Mouse (Mus musculus) adrenal gland, postnatal 10 days (tissue): Measurements from ENCODE around the gene Fnip2. TPM values are rescaled to one million over a fixed set of nuclear protein-coding genes. Genes with fewer than 3 reads are reported as not detected.

Experiments
- DNase-seq: peaks from one replicate; pipeline ENCODE4 v3.0.0; 2021; ENCODE audit warnings: mixed read lengths
- total RNA-seq, 2 experiments: library from RNA; stranded (reverse); gene quantifications; 2 replicates each; pipeline ENCODE4 v1.2.3; 2021

Gene Fnip2
- total RNA-seq, 2 experiments from 2014 or later: 12.3 to 14.1 TPM

- DNase-seq: no peak
These were observed 2.6 kb downstream of the Fnip2 start for GRCm38 (mm10) chr3:79564875-79565606.

- DNase-seq: no peak
These were observed 4.1 kb downstream of the Fnip2 start for GRCm38 (mm10) chr3:79563511-79563910.

- no peak for DNase-seq
These were observed 5.5 kb downstream of the Fnip2 start for GRCm38 (mm10) chr3:79561784-79562715.

- DNase-seq: no peak
These were observed 7.0 kb downstream of the Fnip2 start for GRCm38 (mm10) chr3:79560555-79560954.

- no peak for DNase-seq
These were observed 7.9 kb downstream of the Fnip2 start for GRCm38 (mm10) chr3:79559773-79560045.

GRCm38 (mm10) chr3:79559021-79559772 is 8.4 kb downstream of the Fnip2 start:
- peak; percentile 31 for DNase-seq

DNA sequence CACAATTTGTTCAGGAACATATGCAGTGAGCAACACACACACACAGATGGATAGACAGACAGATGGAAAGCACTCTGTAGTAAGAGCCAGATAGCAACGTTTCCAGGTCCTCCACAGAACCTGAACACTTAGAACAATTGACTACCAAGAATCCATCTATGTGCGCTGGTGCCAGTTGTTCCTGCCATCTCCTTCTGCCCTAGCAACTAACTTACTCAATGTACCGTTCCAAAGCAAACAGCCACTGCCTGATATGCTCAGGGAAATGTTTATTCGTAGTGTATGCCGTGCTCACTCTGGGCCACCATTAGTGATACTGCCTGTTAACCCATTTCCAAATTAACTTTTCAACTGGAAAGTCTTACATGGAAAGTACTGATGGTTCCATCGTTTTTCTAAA is 12.5 kb downstream of the Fnip2 start:
- no peak for DNase-seq

- DNase-seq: no peak
These were observed 13.8 kb downstream of the Fnip2 start for GRCm38 (mm10) chr3:79553779-79554178.

GRCm38 (mm10) chr3:79551826-79552552 is 15.6 kb downstream of the Fnip2 start:
- no peak for DNase-seq

- no peak for DNase-seq
These were observed 17.7 kb downstream of the Fnip2 start for GRCm38 (mm10) chr3:79549751-79550393.

GRCm38 (mm10) chr3:79548681-79549437 is 18.7 kb downstream of the Fnip2 start:
- no peak for DNase-seq

DNA sequence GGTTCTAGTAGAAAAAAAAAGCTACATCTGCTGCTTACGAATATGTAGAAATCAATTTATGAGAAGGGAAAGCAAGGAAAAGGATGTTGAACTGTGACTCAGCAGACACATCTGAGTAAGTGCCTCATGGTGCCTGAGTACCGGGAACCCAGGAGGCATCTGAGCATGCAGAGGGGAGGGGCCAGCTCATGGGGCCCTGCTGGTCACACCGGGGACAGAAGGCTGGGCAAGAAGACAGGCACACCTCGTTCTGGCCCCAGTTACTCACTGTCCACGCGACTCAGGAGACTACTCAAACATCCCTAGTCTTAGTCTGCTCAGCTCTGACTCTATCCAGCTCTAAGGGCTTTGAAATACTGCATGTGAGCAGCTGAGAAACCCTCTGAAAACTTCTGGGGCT is 25.0 kb downstream of the Fnip2 start:
- DNase-seq: no peak

GRCm38 (mm10) chr3:79539656-79540055 is 27.9 kb downstream of the Fnip2 start:
- DNase-seq: no peak

GRCm38 (mm10) chr3:79539124-79539523 is 28.5 kb downstream of the Fnip2 start:
- no peak for DNase-seq

DNA sequence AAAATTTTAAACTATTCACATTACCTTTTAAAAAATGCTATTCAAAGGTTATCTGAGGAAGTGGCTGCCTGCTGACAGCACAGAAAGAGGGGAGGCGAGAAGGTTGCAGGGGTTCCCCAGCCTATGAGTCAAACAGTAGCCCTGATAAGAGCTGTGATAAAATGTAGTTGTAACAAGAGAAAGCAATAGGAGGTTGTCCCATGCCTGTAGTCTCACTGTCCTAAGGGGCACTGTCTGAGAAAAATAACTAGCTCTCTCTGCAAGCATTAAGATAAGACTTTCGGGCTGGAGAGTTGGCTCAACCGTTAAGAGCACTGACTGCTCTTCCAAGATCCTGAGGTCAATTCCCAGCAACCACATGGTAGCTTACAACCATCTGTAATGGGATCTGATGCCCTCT is 29.3 kb downstream of the Fnip2 start:
- DNase-seq: no peak

DNA sequence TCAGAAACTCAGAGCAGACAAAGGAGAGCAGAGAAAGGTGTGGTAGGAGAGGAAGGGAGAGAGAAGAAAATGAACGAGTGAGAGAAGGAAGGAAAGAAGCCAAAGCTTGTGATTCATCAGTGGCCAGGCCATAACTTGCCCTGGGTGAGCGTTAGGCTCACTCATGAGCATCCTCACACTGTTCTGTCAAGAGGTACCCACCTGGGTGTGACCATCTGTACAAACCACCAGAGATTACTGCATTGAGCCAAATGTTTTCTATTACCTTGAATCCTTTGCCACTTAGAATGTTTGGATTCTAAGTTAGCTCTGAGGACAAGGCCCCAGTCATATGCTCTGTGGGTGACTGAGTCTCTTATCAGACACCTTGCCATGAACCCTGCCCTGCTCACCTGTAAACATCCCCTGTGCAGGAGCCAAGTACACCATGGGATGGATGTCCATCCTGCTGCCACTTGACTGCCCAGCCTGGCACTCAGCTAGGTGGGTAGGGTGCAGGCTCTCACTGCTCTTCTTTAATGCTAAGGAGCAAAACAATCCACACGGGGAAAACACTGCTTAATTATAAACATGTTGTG is 29.9 kb downstream of the Fnip2 start:
- no peak for DNase-seq

DNA sequence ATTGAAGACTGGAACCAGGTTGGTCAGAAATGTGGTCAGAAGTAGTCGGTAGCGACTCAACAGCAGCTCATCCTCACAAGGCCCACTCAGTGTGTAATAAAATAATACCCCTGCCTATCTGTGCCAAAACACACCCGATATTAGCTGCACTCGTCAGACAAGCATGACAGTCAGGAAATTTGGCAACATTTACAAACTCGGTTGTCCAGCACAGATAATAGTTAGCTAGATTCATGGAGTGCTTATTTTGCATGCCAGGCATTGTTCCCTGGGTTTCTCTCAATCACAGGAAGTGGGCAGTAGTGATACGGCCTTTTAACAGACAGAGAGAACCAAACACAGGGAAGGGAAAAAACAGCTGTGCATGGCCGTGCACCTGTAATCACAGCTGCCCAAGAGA is 30.6 kb downstream of the Fnip2 start:
- DNase-seq: no peak

DNA sequence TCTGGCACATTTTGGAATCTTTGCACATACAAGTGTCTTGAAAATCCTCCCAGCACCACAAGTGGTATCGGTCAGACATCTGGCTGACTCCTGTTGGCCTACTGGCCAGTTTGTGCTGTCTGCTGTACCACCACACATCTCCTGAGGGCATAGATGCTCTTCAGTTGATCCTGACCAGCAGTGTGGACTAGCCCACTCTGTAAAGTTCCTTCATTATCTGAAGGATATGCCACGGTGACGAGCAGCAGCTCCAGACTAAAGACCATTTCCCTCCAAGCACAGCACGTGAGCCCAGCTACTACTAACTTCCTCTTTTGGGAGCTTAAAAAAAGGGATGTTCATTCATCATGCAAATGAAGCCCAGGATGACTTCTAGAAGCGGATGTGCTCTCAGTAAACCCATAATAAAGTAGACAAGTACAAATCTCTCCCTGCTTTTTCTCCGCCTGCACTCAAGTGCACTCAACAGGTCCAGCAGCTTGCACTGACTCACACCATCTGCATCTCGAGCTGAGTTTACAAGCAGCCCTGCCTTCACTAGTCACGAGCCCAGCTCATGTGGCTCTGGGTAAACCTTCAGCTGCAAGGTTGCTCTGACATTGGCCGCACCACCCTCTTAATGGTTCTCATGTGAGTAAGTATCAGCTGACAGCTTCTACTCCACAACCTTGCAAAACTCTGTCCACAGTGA is 35.9 kb downstream of the Fnip2 start:
- DNase-seq: peak; percentile 30

- DNase-seq: no peak
These were observed 38.0 kb downstream of the Fnip2 start for GRCm38 (mm10) chr3:79529499-79530096.
